Mouse (Mus musculus) left cerebral cortex, postnatal 4 days (tissue): ENCODE results near the gene Olfr1324. TPM values are rescaled to one million over a fixed set of nuclear protein-coding genes. Genes with fewer than 3 reads are reported as not detected.
A peak's percentile ranks its signal among the peaks of the same experiment; 100 is the strongest.
"Not testable (repeated sequence)": the region's sequence is repeated elsewhere in the genome, so short reads cannot be mapped to it uniquely, and the experiment has no call there.

Experiments
- DNase-seq: peaks from one replicate; pipeline ENCODE4 v3.0.0-alpha.2; 2022
- intact Hi-C: fragments of 180-260 bp; cut with DNase I; formaldehyde crosslinking; loops from one replicate; pipeline ENCODE4 v1.15.1; 2025
- total RNA-seq, 2 experiments: library from RNA; stranded (reverse); gene quantifications; 2 replicates each; pipeline ENCODE4 v1.2.3; 2021

Olfr1324 gene
- total RNA-seq = not detected

DNA sequence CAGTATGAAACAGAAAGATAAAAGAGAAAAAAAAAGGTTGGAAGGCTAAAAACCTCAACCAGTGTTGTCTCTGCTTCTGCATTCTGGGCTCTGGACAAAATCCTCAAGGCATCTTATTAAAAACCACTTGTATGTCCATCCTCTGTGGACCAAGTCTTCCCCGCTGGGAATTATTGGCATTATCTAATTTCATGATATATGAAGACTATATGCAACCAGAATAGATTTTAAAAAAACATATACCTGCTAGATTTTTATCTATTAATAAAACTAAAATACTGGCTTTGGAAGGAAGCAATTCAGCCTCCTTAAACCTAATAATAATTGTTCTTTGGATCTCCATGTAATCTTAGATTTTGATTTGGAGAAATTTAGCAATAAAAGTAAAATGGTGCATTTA is at the start of gene Olfr1324:
Gene Olfr1324, minus strand, starts transcription at position 101 of the 400 bp plus-strand sequence.
- no peak for DNase-seq
- intact Hi-C loops = no loop called here

- intact Hi-C loops, DNase-seq: not testable (repeated sequence)
Observed at GRCm38 (mm10) chrX:50470341-50470740, 42.0 kb upstream of the Olfr1324 start.

GRCm38 (mm10) chrX:50456136-50456535 is 27.8 kb upstream of the Olfr1324 start:
- intact Hi-C loops = no loop called here
- no peak for DNase-seq

DNA sequence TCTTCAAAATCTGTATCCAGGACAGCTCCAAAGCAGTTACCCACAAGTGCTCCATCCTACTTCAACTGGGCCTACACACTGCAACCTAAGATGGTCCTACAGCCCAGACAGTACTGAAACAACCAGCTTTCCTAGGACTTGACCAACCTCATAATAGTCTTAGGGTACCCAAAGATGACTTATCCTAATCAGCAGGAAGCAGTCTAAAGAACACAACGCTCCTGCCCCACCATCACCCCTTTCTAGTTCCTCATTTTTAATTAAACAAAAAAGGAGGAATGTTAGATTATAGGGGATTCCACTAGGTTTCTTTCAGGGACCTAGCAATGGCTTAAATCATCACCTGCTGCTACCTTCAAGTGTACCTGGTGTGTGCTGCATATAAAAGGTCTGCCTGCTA is 15.1 kb upstream of the Olfr1324 start:
- intact Hi-C loops = no loop called here
- no peak for DNase-seq

- intact Hi-C loops = no loop called here
- DNase-seq = peak; percentile 20
Observed at GRCm38 (mm10) chrX:50442696-50443095, 14.4 kb upstream of the Olfr1324 start.

- no peak for DNase-seq
- intact Hi-C loops = no loop called here
Observed at GRCm38 (mm10) chrX:50432499-50432898, 4.2 kb upstream of the Olfr1324 start.

DNA sequence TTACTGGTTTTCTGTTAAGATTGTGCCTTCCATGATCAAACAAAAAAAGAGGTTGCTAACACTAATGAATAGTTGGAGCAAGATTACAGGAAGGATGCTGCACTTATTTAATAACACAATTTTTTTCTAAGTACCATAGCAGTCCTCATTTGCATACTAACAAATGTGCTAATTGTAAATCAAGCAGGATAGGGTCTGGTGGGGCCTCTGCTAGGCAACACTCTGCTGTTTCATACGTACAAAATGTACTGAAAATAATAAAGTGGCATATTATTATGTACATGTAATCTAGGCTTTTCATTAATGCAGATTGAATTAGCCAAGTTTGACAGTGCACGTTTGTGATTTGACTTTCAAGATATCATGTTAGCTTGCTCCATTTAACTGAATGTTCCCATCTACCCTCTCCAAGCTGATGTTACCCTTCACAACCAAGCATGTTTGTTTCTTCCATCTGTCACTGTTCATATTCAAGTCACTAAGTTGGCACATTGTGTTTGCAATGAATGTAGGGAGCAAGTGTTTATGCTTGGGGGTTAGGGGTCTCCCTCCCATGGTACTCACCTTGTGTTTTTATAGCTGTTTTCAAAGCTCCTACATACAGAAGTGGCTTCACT is 478 bp downstream of the Olfr1324 start:
- DNase-seq = no peak
- intact Hi-C loops = no loop called here

DNA sequence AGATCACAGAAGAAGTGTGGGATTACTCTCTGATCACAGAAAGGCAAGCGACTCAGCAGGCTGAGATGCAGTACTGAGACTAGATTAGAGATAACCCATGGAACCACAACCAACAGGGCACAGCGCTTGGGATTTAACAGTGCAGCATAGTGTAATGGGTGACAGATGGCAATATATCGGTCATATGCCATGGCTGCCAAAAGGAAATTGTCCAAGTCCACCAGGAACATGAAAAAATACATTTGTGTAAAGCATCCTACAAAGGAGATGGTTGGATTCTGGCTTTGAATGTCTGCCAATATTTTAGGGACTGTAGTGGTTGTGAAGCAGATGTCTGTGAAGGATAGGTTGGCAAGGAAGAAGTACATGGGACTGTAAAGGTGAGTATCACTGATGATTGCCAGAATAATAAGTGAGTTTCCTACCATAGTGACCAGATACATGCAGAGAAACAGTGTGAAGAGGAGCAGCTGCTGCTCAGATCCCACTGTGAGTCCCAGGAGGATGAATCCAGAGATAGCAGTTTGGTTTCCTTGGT is 2.3 kb downstream of the Olfr1324 start:
- DNase-seq = peak; percentile 24
- intact Hi-C loops = no loop called here

GRCm38 (mm10) chrX:50410361-50410760 is 17.9 kb downstream of the Olfr1324 start:
- DNase-seq, intact Hi-C loops: not testable (repeated sequence)

DNA sequence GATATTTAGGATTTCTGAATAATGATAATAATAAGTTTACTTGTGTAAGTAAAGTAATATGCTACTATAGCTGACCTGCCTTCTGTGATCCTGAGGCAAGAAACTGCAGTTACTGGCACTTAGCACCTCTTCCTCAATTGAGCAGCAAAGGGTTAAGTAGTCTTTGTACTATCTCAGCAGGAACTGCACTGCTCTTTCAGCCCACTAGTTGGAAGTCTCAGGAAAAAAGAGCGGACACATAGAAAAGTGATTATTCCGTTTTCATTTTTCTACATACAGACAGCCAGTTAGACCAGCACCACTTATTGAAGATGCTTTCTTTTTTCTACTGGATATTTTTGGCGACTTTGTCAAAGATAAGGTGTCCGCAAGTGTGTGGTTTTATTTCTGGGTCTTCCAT is 37.7 kb downstream of the Olfr1324 start:
- DNase-seq, intact Hi-C loops: not testable (repeated sequence)

DNA sequence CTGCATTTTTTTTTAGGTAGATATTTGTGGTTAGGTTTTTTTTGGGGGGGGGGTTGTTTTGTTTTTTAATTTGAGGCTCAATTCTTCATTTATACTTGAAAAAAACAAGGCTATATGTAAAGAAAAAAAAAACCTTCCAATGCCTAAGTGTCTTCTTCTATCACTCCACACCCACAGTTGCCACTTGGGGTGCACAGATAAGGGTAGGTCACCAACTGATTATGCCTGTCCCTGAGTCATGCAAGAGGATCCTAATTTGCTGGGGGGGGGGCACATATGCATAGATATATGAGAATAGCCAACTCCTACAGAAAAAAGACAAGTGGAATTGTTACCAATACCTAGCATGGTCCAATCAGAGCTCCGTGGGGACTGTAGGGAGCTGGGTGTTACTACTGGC is 53.3 kb downstream of the Olfr1324 start:
- DNase-seq = no peak
- intact Hi-C loops = no loop called here
